ENCODE assay signal across 31 mouse cellular contexts in genomic region chr15:62484350-62484749, GRCm38 (mm10).
"Had no signal": no experiment of that assay in that cellular context is flagged by ENCODE, and none has a peak within 500 bp of the region (broad histone marks: within the 10 kb centered on the region; RNA-seq: fewer than 3 reads in every experiment).

No protein-coding gene starts in this region.

- H3K9ac ChIP-seq: heart, embryonic 12.5 days; heart, embryonic 13.5 days; heart, embryonic 15.5 days; hindbrain, embryonic 12.5 days; hindbrain, embryonic 13.5 days; hindbrain, embryonic 14.5 days; hindbrain, embryonic 15.5 days; intestine, embryonic 15.5 days; kidney, embryonic 15.5 days had no signal

- H3K4me1 ChIP-seq: heart, embryonic 12.5 days; hindbrain, embryonic 10.5 days; hindbrain, embryonic 12.5 days; hindbrain, embryonic 13.5 days; hindbrain, embryonic 15.5 days; intestine, embryonic 15.5 days; kidney, embryonic 15.5 days had no signal

- H3K4me2 ChIP-seq: heart, embryonic 11.5 days; heart, embryonic 12.5 days; heart, embryonic 13.5 days; heart, embryonic 15.5 days; hindbrain, embryonic 12.5 days; hindbrain, embryonic 13.5 days; hindbrain, embryonic 14.5 days; hindbrain, embryonic 15.5 days; intestine, embryonic 15.5 days; kidney, embryonic 15.5 days had no signal

- DNase-seq: heart, postnatal 10 days; heart, postnatal 14 days; heart, postnatal 36 days; heart, postnatal 4 days; kidney, adult 11 months; kidney, adult 18-20 months; kidney, adult 2 months; kidney, adult 8-10 months; kidney, adult 9 months; kidney, postnatal 10 days; kidney, postnatal 14 days; kidney, postnatal 25 days; kidney, postnatal 36 days; kidney, postnatal 4 days; layer of hippocampus, adult 9-11 months; layer of hippocampus, postnatal 36 days had no signal

- H3K27ac ChIP-seq: heart, embryonic 13.5 days; heart, embryonic 15.5 days; hindbrain, embryonic 10.5 days; hindbrain, embryonic 12.5 days; hindbrain, embryonic 13.5 days; hindbrain, embryonic 14.5 days; hindbrain, embryonic 15.5 days; hindbrain, postnatal 0 days; intestine, embryonic 15.5 days; kidney, embryonic 15.5 days; kidney, postnatal 0 days; layer of hippocampus, adult 2 months; left cerebral cortex, adult 2 months had no signal

- H3K27me3 ChIP-seq: heart, embryonic 12.5 days; heart, embryonic 13.5 days; heart, embryonic 15.5 days; hindbrain, embryonic 12.5 days; hindbrain, embryonic 13.5 days; hindbrain, embryonic 15.5 days; intestine, embryonic 15.5 days; kidney, embryonic 15.5 days had no signal

- H3K4me3 ChIP-seq: heart, embryonic 12.5 days; heart, embryonic 13.5 days; heart, embryonic 15.5 days; hindbrain, embryonic 10.5 days; hindbrain, embryonic 12.5 days; hindbrain, embryonic 13.5 days; hindbrain, embryonic 15.5 days; intestine, embryonic 15.5 days; kidney, embryonic 15.5 days; layer of hippocampus, adult 2 months; left cerebral cortex, adult 2 months had no signal

- H3K9me3 ChIP-seq: heart, embryonic 12.5 days; heart, embryonic 13.5 days; heart, embryonic 15.5 days; hindbrain, embryonic 10.5 days; hindbrain, embryonic 12.5 days; hindbrain, embryonic 13.5 days; hindbrain, embryonic 15.5 days; intestine, embryonic 15.5 days; kidney, embryonic 15.5 days had no signal

- H3K36me3 ChIP-seq: heart, embryonic 12.5 days; heart, embryonic 13.5 days; heart, embryonic 15.5 days; hindbrain, embryonic 10.5 days; hindbrain, embryonic 12.5 days; hindbrain, embryonic 13.5 days; hindbrain, embryonic 15.5 days; intestine, embryonic 15.5 days; kidney, embryonic 15.5 days had no signal
